Mouse (Mus musculus) lung, adult 2 months (tissue): ENCODE data around the gene Afm. TPM values are rescaled to one million over a fixed set of nuclear protein-coding genes. Genes with fewer than 3 reads are reported as not detected.

Experiments
- DNase-seq: peaks from one replicate; pipeline ENCODE4 v3.0.0; 2022
- H3K4me1 ChIP-seq: fragments of 200-500 bp; 2 replicates; pipeline ENCODE4 v1.6.1; 2011; ENCODE audit warnings: low read length; ENCODE audit not compliant: control insufficient read depth, insufficient read depth
- H3K4me3 ChIP-seq: fragments of 200-500 bp; replicated peaks from 2 replicates; pipeline ENCODE3; 2011; ENCODE audit warnings: low read depth, mild to moderate bottlenecking, control low read depth, low read length; ENCODE audit errors: extremely low read depth
- CTCF ChIP-seq: fragments of 200-500 bp; IDR thresholded peaks from 2 replicates; pipeline ENCODE4 v1.5.1; 2011; ENCODE audit warnings: mild to moderate bottlenecking, low read length, control low read depth; ENCODE audit not compliant: insufficient read depth
- POLR2A ChIP-seq: fragments of 200-500 bp; IDR thresholded peaks from 2 replicates; pipeline ENCODE4 v1.6.1; 2011; ENCODE audit warnings: low read depth, mild to moderate bottlenecking, control low read depth, low read length, borderline replicate concordance; ENCODE audit errors: extremely low read depth
- WGBS: fragments of 180-500 bp; shearing (Covaris S2); methylation state at CpG from one replicate; pipeline ENCODE4 v1.1.7; 2018; 5-methylcytosine and 5-hydroxymethylcytosine counted together
- polyA plus RNA-seq: library from polyadenylated mRNA; depleted of rRNA; stranded (reverse); fragments of >200 nt; gene quantifications from 2 replicates; pipeline ENCODE4 v1.2.3, GENCODE M21; 2012

Gene Afm
- polyA plus RNA-seq, 1 experiment = not detected

- no peak overlapping the region for H3K4me3 ChIP-seq
- H3K4me1 ChIP-seq = no peaks in the 10 kb centered on the region
- no peak for DNase-seq
- WGBS = 88% methylated on average over 6 of the region's 6 CpGs
- no peak for TF ChIP-seq CTCF
- no peak for TF ChIP-seq POLR2A
These were observed 3.2 kb upstream of the Afm start for GRCm38 (mm10) chr5:90515561-90515960.

- Histone ChIP-seq H3K4me1 (no peaks in the 10 kb centered on the region), H3K4me3 (no peak overlapping the region)
- 76% methylated on average over 8 of the region's 8 CpGs for WGBS
- TF ChIP-seq CTCF (no peak), POLR2A (no peak)
- no peak for DNase-seq
These were observed 32.5 kb downstream of the Afm start for GRCm38 (mm10) chr5:90551191-90551590.

GRCm38 (mm10) chr5:90556052-90556451 lies 37.3 kb downstream of the Afm start:
- no peak for DNase-seq
- 56% methylated on average over 3 of the region's 3 CpGs for WGBS
- Histone ChIP-seq H3K4me3 (no peak overlapping the region), H3K4me1 (no peaks in the 10 kb centered on the region)
- TF ChIP-seq POLR2A (no peak), CTCF (no peak)

GRCm38 (mm10) chr5:90560743-90561142 lies 42.0 kb downstream of the Afm start, which contains the start of gene 5830473C10Rik:
5830473C10Rik (plus strand) TSS chr5:90561107.
- Histone ChIP-seq H3K4me3 (no peak within 1 kb of the TSS), H3K4me1 (no peaks in the 10 kb centered on the region)
- DNase-seq = no peak
- TF ChIP-seq CTCF = no peak
- no peak for TF ChIP-seq POLR2A
- WGBS = 78% methylated on average over 6 of the region's 6 CpGs

- DNase-seq = no peak
These were observed 43.1 kb downstream of the Afm start for GRCm38 (mm10) chr5:90561721-90562275.

GRCm38 (mm10) chr5:90562880-90563279 lies 44.1 kb downstream of the Afm start:
- DNase-seq = no peak

More at GRCm38 (mm10) chr5:90561721-90562275, 43.1 kb downstream of the Afm start:
- TF ChIP-seq POLR2A = no peak
- TF ChIP-seq CTCF = no peak
- Histone ChIP-seq H3K4me1 (no peaks in the 10 kb centered on the region), H3K4me3 (no peak overlapping the region)
- WGBS = 94% methylated on average over 11 of the region's 11 CpGs

GRCm38 (mm10) chr5:90564161-90564560 lies 45.4 kb downstream of the Afm start:
- TF ChIP-seq CTCF = no peak
- TF ChIP-seq POLR2A = no peak
- no peak overlapping the region for H3K4me3 ChIP-seq
- DNase-seq = no peak
- WGBS = 83% methylated on average over 4 of the region's 4 CpGs
- no peaks in the 10 kb centered on the region for H3K4me1 ChIP-seq

More at GRCm38 (mm10) chr5:90562880-90563279, 44.1 kb downstream of the Afm start:
- H3K4me3 ChIP-seq = no peak overlapping the region
- H3K4me1 ChIP-seq = no peaks in the 10 kb centered on the region
- WGBS = 80% methylated on average over 4 of the region's 4 CpGs
- TF ChIP-seq CTCF (no peak), POLR2A (no peak)

GRCm38 (mm10) chr5:90565205-90565604 lies 46.5 kb downstream of the Afm start:
- Histone ChIP-seq H3K4me1 (no peaks in the 10 kb centered on the region), H3K4me3 (no peak overlapping the region)
- WGBS = 59% methylated on average over 6 of the region's 6 CpGs
- no peak for DNase-seq
- TF ChIP-seq CTCF (no peak), POLR2A (no peak)

- 53% methylated on average over 5 of the region's 5 CpGs for WGBS
- no peak for TF ChIP-seq POLR2A
- no peak for TF ChIP-seq CTCF
- Histone ChIP-seq H3K4me1 (no peaks in the 10 kb centered on the region), H3K4me3 (no peak overlapping the region)
- no peak for DNase-seq
These were observed 49.1 kb downstream of the Afm start for GRCm38 (mm10) chr5:90567788-90568187.

GRCm38 (mm10) chr5:90568338-90568737 lies 49.6 kb downstream of the Afm start:
- TF ChIP-seq POLR2A = no peak
- TF ChIP-seq CTCF = no peak
- DNase-seq = no peak
- Histone ChIP-seq H3K4me1 (no peaks in the 10 kb centered on the region), H3K4me3 (no peak overlapping the region)

GRCm38 (mm10) chr5:90571216-90571615 lies 52.5 kb downstream of the Afm start:
- WGBS = 34% methylated on average over 3 of the region's 3 CpGs
- Histone ChIP-seq H3K4me1 (no peaks in the 10 kb centered on the region), H3K4me3 (no peak overlapping the region)
- TF ChIP-seq CTCF (no peak), POLR2A (no peak)
- DNase-seq = no peak
